10 mouse cellular contexts compared by ENCODE assay signal in genomic region chr11:66122017-66122416, GRCm38 (mm10). TPM values are rescaled to one million over a fixed set of nuclear protein-coding genes. Genes with fewer than 3 reads are reported as not detected.
A peak's percentile ranks its signal among the peaks of the same experiment; 100 is the strongest.
DNase-seq lines count a peak whose midpoint lies in the region; ATAC-seq and TF ChIP-seq lines count a peak whose summit lies in the region.
"Had no signal": no experiment of that assay in that cellular context is flagged by ENCODE, and none has a peak within 500 bp of the region (broad histone marks: within the 10 kb centered on the region; RNA-seq: fewer than 3 reads in every experiment).

No protein-coding gene starts in this region.

- peaks cover 44% of the 10 kb centered on the region for H3K27me3 ChIP-seq in Patski
- H3K27me3 ChIP-seq in neural tube, embryonic 14.5 days (ENCODE audit: control insufficient read depth, insufficient read depth, low read length), result no peaks in the 10 kb centered on the region
- H3K27me3 ChIP-seq: megakaryocyte, embryonic 14.5 days had no signal

- in situ Hi-C loops in Patski (cut with MboI; ENCODE audit: low pct_unique_long_range_greater_than_20kb), result no loop called here

- H3K27ac ChIP-seq in neural tube, embryonic 14.5 days (ENCODE audit: low read depth, low read length), result no peak overlapping the region

- H3K4me1 ChIP-seq in neural tube, embryonic 14.5 days (ENCODE audit: control insufficient read depth, insufficient read depth, low read length), result no peaks in the 10 kb centered on the region
- H3K4me1 ChIP-seq: megakaryocyte, embryonic 14.5 days had no signal

- intact Hi-C loops in left cerebral cortex, postnatal 10 days (cut with DNase I), result loop anchor here (5.0 to 10.0 kb wide), 3 partner anchors 217 to 753 kb away; partner anchors contain the start of gene Shisa6

- H3K4me3 ChIP-seq in neural tube, embryonic 14.5 days (ENCODE audit: low read depth, low read length), result no peak overlapping the region
- H3K4me3 ChIP-seq: erythroblast, embryonic 14.5 days; megakaryocyte, embryonic 14.5 days had no signal

- DNase-seq in left cerebral cortex, adult 18-20 months (ENCODE audit: low spot score in 2 of 2), result peak; percentile 74 to 78
- DNase-seq in left cerebral cortex, adult 11 months (ENCODE audit: low spot score), result no peak
- DNase-seq in Patski (ENCODE audit: low read depth, low spot score), result no peak
- DNase-seq in cerebellum, adult 8-10 months, result peak; percentile 39
- peak; percentile 70 to 74 for DNase-seq in frontal cortex, postnatal 36 days (ENCODE audit: low spot score in 2 of 2)
- DNase-seq in left cerebral cortex, postnatal 10 days (ENCODE audit: extremely low spot score in 1 of 2, low spot score in 2 of 2), result peak; percentile 55 to 59
- no peak for DNase-seq in natural killer cell, adult 2 months (ENCODE audit: low spot score in 2 of 2)

- no peak overlapping the region for H3K4me2 ChIP-seq in neural tube, embryonic 14.5 days (ENCODE audit: low read depth, low read length)

- ATAC-seq in Patski, result no peak
- ATAC-seq in neural tube, embryonic 14.5 days (ENCODE audit: low read depth), result peak; percentile 65; the same call in 1 of the 2 replicates

- no peak overlapping the region for H3K9ac ChIP-seq in neural tube, embryonic 14.5 days (replicated peaks; ENCODE audit: low read depth, low read length)

- 26% methylated on average over 3 of the region's 3 CpGs for WGBS in neural tube, embryonic 14.5 days

- H3K9me3 ChIP-seq in neural tube, embryonic 14.5 days (ENCODE audit: control insufficient read depth, low read length), result no peaks in the 10 kb centered on the region
- H3K9me3 ChIP-seq: megakaryocyte, embryonic 14.5 days had no signal

- H3K36me3 ChIP-seq in neural tube, embryonic 14.5 days (ENCODE audit: control insufficient read depth, insufficient read depth, low read length), result no peaks in the 10 kb centered on the region

- POLR2A ChIA-PET in Patski (lab: Charles Lee), result no interaction called here

- TF ChIP-seq CTCF in Patski (IDR thresholded peaks at IDR 0.05), result peak; percentile 80

- CTCF ChIA-PET in Patski (lab: Charles Lee), result no interaction called here

RNA-seq across cellular contexts. Expression of gene Dnah9, which starts 46.3 kb away (rescaled TPM):
- 1 to 10 TPM; 2.1 to 2.3 TPM for total RNA-seq in left cerebral cortex, adult 18-20 months (2021)
- polyA plus RNA-seq in Patski (2021), result not detected
- 1 to 10 TPM; 2.6 to 4.7 TPM for total RNA-seq in left cerebral cortex, postnatal 10 days (2021)
- polyA plus RNA-seq in neural tube, embryonic 14.5 days (2014; fragmentation: Nextera tagmentation; extraction: Ambion mirVana), result 2.4 and 3.4 TPM in 2 replicates
- polyA plus RNA-seq: erythroblast, embryonic 14.5 days had no signal

Comparison
In these comparisons a context has a peak if more than half of its experiments do, and no peak if none do; other contexts are left out.
1. DNase-seq: peak in left cerebral cortex, adult 18-20 months (2 of 2), cerebellum, adult 8-10 months (single experiment), frontal cortex, postnatal 36 days (2 of 2) and left cerebral cortex, postnatal 10 days (2 of 2); none in left cerebral cortex, adult 11 months (single experiment), Patski (single experiment) and natural killer cell, adult 2 months (0 of 2).